Mouse (Mus musculus): ENCODE results near the gene Hist2h3c1.
"Not testable (repeated sequence)": the region's sequence is repeated elsewhere in the genome, so short reads cannot be mapped to it uniquely, and the experiment has no call there.

DNA sequence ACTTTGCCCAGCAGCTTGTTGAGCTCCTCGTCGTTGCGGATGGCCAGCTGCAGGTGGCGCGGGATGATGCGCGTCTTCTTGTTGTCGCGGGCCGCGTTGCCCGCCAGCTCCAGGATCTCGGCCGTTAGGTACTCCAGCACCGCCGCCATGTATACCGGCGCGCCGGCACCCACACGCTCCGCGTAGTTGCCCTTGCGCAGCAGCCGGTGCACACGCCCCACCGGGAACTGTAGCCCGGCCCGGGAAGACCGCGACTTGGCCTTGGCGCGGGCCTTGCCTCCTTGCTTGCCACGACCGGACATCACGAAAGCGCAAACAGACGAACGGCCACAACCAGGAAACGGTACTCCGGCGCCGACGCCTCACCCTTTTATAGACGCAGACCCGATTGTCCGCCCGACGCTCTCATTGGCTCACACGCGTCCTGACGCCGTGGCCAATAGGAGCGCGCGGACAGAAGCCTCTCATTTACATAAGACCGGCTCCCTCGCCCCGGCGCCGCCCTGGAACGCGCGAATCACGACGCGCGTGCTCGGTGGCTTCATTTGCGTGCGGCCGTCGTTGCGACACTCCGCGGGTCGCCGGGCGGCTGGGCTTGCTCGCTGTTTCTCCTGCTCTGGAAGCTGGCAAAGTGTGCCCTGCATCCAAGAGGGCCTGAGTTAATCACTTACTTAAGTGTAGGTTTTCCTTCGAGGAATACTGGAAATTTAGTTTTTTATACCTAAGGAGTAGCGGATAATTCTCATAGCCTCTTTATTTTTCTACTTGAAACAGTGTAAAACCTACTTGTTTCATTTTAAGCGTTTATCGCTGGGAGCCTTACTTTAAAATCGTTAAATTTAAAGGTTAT lies 6.3 kb upstream of the Hist2h3c1 start, which contains the start of gene Hist2h2aa2:
- TF ChIP-seq CTCF (IDR thresholded peaks at IDR 0.05); EP300 (IDR thresholded peaks at IDR 0.05; ENCODE audit: insufficient read depth, low read depth, low read length): not testable (repeated sequence)
- TF ChIP-seq POLR2A (IDR thresholded peaks at IDR 0.05; ENCODE audit: insufficient read depth, low read depth, low read length) = peak; percentile 84
